Mouse (Mus musculus): ENCODE measurements at regions not wholly inside any gene's neighbourhood (a gene's known extent, or its start where the extent isn't known, plus 50 kb on each side); places are given as distances from the start of the nearest gene placed in this dataset.
A peak's percentile ranks its signal among the peaks of the same experiment; 100 is the strongest.

GRCm38 (mm10) chr2:9435155-9435872 is 445.7 kb upstream of the 4930412O13Rik start:
- Histone ChIP-seq H3K27ac (no peak overlapping the region), H3K9ac (replicated peaks; ENCODE audit: low read length) (no peak overlapping the region), H3K36me3 (ENCODE audit: insufficient read depth, low read length) (no peaks in the 10 kb centered on the region), H3K27me3 (ENCODE audit: insufficient read depth, low read length) (no peaks in the 10 kb centered on the region), H3K4me2 (ENCODE audit: low read depth, low read length) (no peak overlapping the region), H3K4me3 (ENCODE audit: low read length) (no peak overlapping the region), H3K4me1 (ENCODE audit: insufficient read depth, low read length) (no peaks in the 10 kb centered on the region), H3K9me3 (ENCODE audit: low read length) (no peaks in the 10 kb centered on the region)
- DNase-seq (ENCODE audit: low spot score) (peak; percentile 19), ATAC-seq (no peak)
- 44% methylated on average over 9 of the region's 9 CpGs for WGBS
- TF ChIP-seq CTCF (IDR thresholded peaks at IDR 0.05; ENCODE audit: low read depth): no peak

GRCm38 (mm10) chr2:9443103-9443502 is 437.9 kb upstream of the 4930412O13Rik start:
- no peak overlapping the region for H3K4me2 ChIP-seq (ENCODE audit: low read depth, low read length)
- DNase-seq (ENCODE audit: low spot score): no peak
- H3K9ac ChIP-seq (replicated peaks; ENCODE audit: low read length): no peak overlapping the region
- no peak overlapping the region for H3K27ac ChIP-seq
- no peak overlapping the region for H3K4me3 ChIP-seq (ENCODE audit: low read length)
- no peaks in the 10 kb centered on the region for H3K9me3 ChIP-seq (ENCODE audit: low read length)
- no peak for TF ChIP-seq CTCF (IDR thresholded peaks at IDR 0.05; ENCODE audit: low read depth)
- no peaks in the 10 kb centered on the region for H3K27me3 ChIP-seq (ENCODE audit: insufficient read depth, low read length)
- no peaks in the 10 kb centered on the region for H3K36me3 ChIP-seq (ENCODE audit: insufficient read depth, low read length)
- H3K4me1 ChIP-seq (ENCODE audit: insufficient read depth, low read length): no peaks in the 10 kb centered on the region
- no peak for ATAC-seq

GRCm38 (mm10) chr2:9445826-9446225 is 435.2 kb upstream of the 4930412O13Rik start:
- Histone ChIP-seq H3K27me3 (ENCODE audit: insufficient read depth, low read length) (no peaks in the 10 kb centered on the region), H3K4me1 (ENCODE audit: insufficient read depth, low read length) (no peaks in the 10 kb centered on the region), H3K9me3 (ENCODE audit: low read length) (no peaks in the 10 kb centered on the region), H3K27ac (no peak overlapping the region), H3K36me3 (ENCODE audit: insufficient read depth, low read length) (no peaks in the 10 kb centered on the region), H3K4me2 (ENCODE audit: low read depth, low read length) (no peak overlapping the region), H3K4me3 (ENCODE audit: low read length) (no peak overlapping the region), H3K9ac (replicated peaks; ENCODE audit: low read length) (no peak overlapping the region)
- DNase-seq (ENCODE audit: low spot score) (no peak), ATAC-seq (no peak)
- TF ChIP-seq CTCF (IDR thresholded peaks at IDR 0.05; ENCODE audit: low read depth): no peak
- WGBS: 88% methylated on average over 1 of the region's 1 CpGs

GRCm38 (mm10) chr2:9464413-9464812 is 416.6 kb upstream of the 4930412O13Rik start:
- no peaks in the 10 kb centered on the region for H3K9me3 ChIP-seq (ENCODE audit: low read length)
- 79% methylated on average over 4 of the region's 4 CpGs for WGBS
- DNase-seq (ENCODE audit: low spot score) (no peak), ATAC-seq (no peak; the same call in 1 of the 2 replicates)
- TF ChIP-seq CTCF (IDR thresholded peaks at IDR 0.05; ENCODE audit: low read depth): no peak
- no peak overlapping the region for H3K9ac ChIP-seq (replicated peaks; ENCODE audit: low read length)
- H3K27ac ChIP-seq: no peak overlapping the region
- H3K4me3 ChIP-seq (ENCODE audit: low read length): no peak overlapping the region
- H3K4me1 ChIP-seq (ENCODE audit: insufficient read depth, low read length): no peaks in the 10 kb centered on the region
- no peaks in the 10 kb centered on the region for H3K36me3 ChIP-seq (ENCODE audit: insufficient read depth, low read length)
- no peaks in the 10 kb centered on the region for H3K27me3 ChIP-seq (ENCODE audit: insufficient read depth, low read length)
- H3K4me2 ChIP-seq (ENCODE audit: low read depth, low read length): no peak overlapping the region

- H3K27ac ChIP-seq: no peak overlapping the region
- H3K4me2 ChIP-seq (ENCODE audit: low read depth, low read length): no peak overlapping the region
- H3K9me3 ChIP-seq (ENCODE audit: low read length): no peaks in the 10 kb centered on the region
- no peak overlapping the region for H3K9ac ChIP-seq (replicated peaks; ENCODE audit: low read length)
- H3K4me3 ChIP-seq (ENCODE audit: low read length): no peak overlapping the region
- DNase-seq (ENCODE audit: low spot score) (peak; percentile 34), ATAC-seq (peak; percentile 72)
- no peaks in the 10 kb centered on the region for H3K27me3 ChIP-seq (ENCODE audit: insufficient read depth, low read length)
- H3K36me3 ChIP-seq (ENCODE audit: insufficient read depth, low read length): no peaks in the 10 kb centered on the region
- TF ChIP-seq CTCF (IDR thresholded peaks at IDR 0.05; ENCODE audit: low read depth): peak; percentile 33
- 57% methylated on average over 5 of the region's 5 CpGs for WGBS
- H3K4me1 ChIP-seq (ENCODE audit: insufficient read depth, low read length): no peaks in the 10 kb centered on the region
Observed at GRCm38 (mm10) chr2:9464818-9465217, 416.2 kb upstream of the 4930412O13Rik start.

DNA sequence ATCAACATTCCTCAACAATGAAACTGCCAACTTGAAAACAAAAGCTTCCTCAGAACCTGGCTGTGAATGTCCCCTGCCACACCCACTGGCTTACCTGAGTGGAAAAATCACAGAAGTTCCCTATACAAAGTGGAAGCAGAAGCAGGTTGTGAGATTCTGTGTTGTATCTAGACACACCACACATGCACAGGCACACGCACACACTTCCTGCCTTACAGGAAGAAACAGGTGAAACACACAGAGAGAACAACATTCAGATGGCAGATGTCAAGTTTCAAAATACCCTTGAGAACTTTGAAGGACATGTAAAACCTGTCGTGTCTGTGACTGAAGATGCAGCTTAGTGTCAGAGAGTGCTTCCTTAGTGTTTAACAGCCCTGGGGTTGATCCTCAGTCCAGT is 413.5 kb upstream of the 4930412O13Rik start:
- H3K4me3 ChIP-seq (ENCODE audit: low read length): no peak overlapping the region
- no peak for DNase-seq (ENCODE audit: low spot score)
- 82% methylated on average over 2 of the region's 2 CpGs for WGBS

DNA sequence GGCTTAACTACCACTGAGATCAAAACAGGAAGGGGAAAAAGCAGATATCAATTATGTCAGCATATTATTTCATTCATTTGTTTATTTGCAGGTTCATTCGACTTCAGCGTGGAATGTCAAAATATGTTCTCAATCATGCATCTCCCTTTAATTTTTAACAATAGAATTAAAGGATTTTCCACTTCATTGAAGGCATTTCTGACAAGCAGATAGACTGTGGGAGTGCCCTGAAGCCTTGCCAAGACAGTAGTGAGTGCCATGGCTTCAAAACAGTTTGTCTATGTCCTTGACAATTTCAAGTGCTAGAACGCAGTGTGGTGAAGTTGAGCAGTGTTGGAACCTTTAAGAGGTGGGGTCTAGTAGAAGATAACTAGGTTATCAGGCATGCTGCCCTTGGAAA is 412.4 kb upstream of the 4930412O13Rik start:
- Histone ChIP-seq H3K4me3 (ENCODE audit: low read length) (no peak overlapping the region), H3K9me3 (ENCODE audit: low read length) (no peaks in the 10 kb centered on the region), H3K9ac (replicated peaks; ENCODE audit: low read length) (no peak overlapping the region), H3K27me3 (ENCODE audit: insufficient read depth, low read length) (no peaks in the 10 kb centered on the region), H3K4me2 (ENCODE audit: low read depth, low read length) (no peak overlapping the region), H3K27ac (no peak overlapping the region), H3K4me1 (ENCODE audit: insufficient read depth, low read length) (no peaks in the 10 kb centered on the region), H3K36me3 (ENCODE audit: insufficient read depth, low read length) (no peaks in the 10 kb centered on the region)
- ATAC-seq: no peak
- no peak for TF ChIP-seq CTCF (IDR thresholded peaks at IDR 0.05; ENCODE audit: low read depth)
- 60% methylated on average over 3 of the region's 3 CpGs for WGBS
- no peak for DNase-seq (ENCODE audit: low spot score)

More for the DNA sequence above, 413.5 kb upstream of the 4930412O13Rik start:
- H3K36me3 ChIP-seq (ENCODE audit: insufficient read depth, low read length): no peaks in the 10 kb centered on the region
- no peak for ATAC-seq
- H3K9ac ChIP-seq (replicated peaks; ENCODE audit: low read length): no peak overlapping the region
- TF ChIP-seq CTCF (IDR thresholded peaks at IDR 0.05; ENCODE audit: low read depth): no peak
- H3K4me1 ChIP-seq (ENCODE audit: insufficient read depth, low read length): no peaks in the 10 kb centered on the region
- no peaks in the 10 kb centered on the region for H3K9me3 ChIP-seq (ENCODE audit: low read length)
- H3K4me2 ChIP-seq (ENCODE audit: low read depth, low read length): no peak overlapping the region
- H3K27me3 ChIP-seq (ENCODE audit: insufficient read depth, low read length): no peaks in the 10 kb centered on the region
- no peak overlapping the region for H3K27ac ChIP-seq
